Mouse (Mus musculus) bone marrow, adult 2 months (tissue): Measurements from ENCODE around the gene Gm14137. TPM values are rescaled to one million over a fixed set of nuclear protein-coding genes. Genes with fewer than 3 reads are reported as not detected.

ENCODE experiments used
- H3K27ac ChIP-seq: fragments of 200-500 bp; 2 replicates; pipeline ENCODE4 v1.5.1; 2012; ENCODE audit warnings: low read depth, mild to moderate bottlenecking, control low read depth, inconsistent platforms, low read length; ENCODE audit not compliant: control insufficient read depth, poor library complexity, insufficient read depth
- H3K4me1 ChIP-seq: fragments of 200-500 bp; 2 replicates; pipeline ENCODE4 v1.6.1; 2011; ENCODE audit warnings: low read length; ENCODE audit not compliant: control insufficient read depth, insufficient read depth
- H3K4me3 ChIP-seq: fragments of 200-500 bp; replicated peaks from 2 replicates; pipeline ENCODE3; 2011; ENCODE audit warnings: mild to moderate bottlenecking, low read depth, low read length, control low read depth; ENCODE audit not compliant: control insufficient read depth
- CTCF ChIP-seq: fragments of 200-500 bp; IDR thresholded peaks from 2 replicates; pipeline ENCODE4 v1.5.1; 2011; ENCODE audit warnings: low read length, control low read depth; ENCODE audit not compliant: control insufficient read depth, insufficient read depth
- POLR2A ChIP-seq: fragments of 200-500 bp; IDR thresholded peaks from 2 replicates; pipeline ENCODE4 v1.6.1; 2011; ENCODE audit warnings: low read depth, mild to moderate bottlenecking, control low read depth, low read length, borderline replicate concordance; ENCODE audit not compliant: control insufficient read depth
- WGBS: fragments of 180-500 bp; shearing (Covaris S2); methylation state at CpG from one replicate; pipeline ENCODE4 v1.1.7; 2018; 5-methylcytosine and 5-hydroxymethylcytosine counted together
- polyA plus RNA-seq: library from polyadenylated mRNA; stranded (reverse); fragments of >200 nt; gene quantifications from 2 replicates; pipeline ENCODE4 v1.2.4, GENCODE M21; 2011; ENCODE audit warnings: low replicate concordance; ENCODE audit not compliant: missing spikeins, insufficient read depth, insufficient read length

Gene Gm14137
- polyA plus RNA-seq, 1 experiment, result not detected

DNA sequence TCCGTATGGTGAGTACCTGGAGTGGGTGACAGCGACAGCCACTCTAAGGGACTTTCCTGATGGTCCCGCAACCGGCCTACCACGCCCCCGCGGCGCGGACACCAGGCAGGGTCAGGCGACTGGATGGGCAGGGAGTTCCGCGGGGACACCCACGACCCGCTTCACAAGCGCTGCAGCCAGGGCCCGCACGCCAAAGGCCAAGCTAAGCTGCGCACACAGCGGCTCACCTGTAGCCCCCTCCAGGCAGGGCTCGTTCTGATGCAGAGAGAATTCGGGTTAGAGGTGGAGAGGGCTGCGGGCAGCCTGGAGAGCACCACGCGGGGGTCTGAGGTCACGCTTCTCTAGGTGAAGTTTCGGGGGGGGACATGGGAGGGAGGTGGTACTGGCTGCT is 6.4 kb upstream of the Gm14137 start:
- WGBS, result 10% methylated on average over 26 of the region's 26 CpGs
- TF ChIP-seq POLR2A (no peak), CTCF (no peak)
- H3K27ac ChIP-seq, result no peak overlapping the region
- peaks cover 4% of the 10 kb centered on the region; the same call in 1 of the 2 replicates for H3K4me1 ChIP-seq
- H3K4me3 ChIP-seq, result peak overlapping the region; percentile 69

DNA sequence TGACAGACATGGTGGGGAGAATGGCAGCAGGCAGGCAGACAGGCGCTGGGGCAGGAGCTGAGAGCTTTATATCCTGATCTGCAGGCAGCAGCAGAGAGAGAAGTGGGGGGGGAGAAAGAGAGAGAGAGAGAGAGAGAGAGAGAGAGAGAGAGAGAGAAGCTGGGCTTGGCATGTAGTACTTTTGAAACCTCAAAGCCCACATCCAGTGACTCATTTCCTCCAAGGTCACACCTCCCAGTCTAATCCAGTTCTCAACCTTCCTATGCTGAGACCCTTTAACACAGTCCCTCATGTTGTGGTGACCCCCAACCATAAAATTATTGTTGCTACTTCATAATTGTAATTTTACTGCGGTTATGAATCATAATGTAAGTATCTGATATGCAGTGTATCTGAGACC is 4.0 kb upstream of the Gm14137 start:
- WGBS, result 75% methylated on average over 2 of the region's 2 CpGs
- Histone ChIP-seq H3K4me1 (peaks cover 4% of the 10 kb centered on the region; the same call in 1 of the 2 replicates), H3K4me3 (no peak overlapping the region), H3K27ac (no peak overlapping the region)
- TF ChIP-seq CTCF (no peak), POLR2A (no peak)

DNA sequence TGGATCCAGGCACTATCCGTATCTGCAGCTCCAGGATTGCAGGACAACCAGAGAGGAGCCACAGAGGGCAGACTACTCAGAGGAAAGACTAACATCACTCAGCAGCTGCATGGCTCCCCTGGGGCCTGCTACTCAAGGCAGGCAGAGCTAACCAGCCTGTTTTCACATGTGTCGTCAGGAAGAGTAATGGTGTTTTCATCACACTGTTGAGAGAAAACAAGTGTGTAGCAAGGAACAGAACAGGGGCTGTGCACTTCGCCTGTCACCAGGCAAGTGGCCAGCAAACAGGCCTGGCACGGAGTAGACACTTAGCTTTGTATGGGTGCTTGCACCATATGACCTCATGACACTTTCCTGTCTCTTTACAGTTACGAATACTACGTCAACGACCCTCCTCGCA is 2.7 kb upstream of the Gm14137 start:
- Histone ChIP-seq H3K27ac (peak overlapping the region; percentile 23; the same call in 1 of the 2 replicates), H3K4me1 (peaks cover 4% of the 10 kb centered on the region; the same call in 1 of the 2 replicates), H3K4me3 (no peak overlapping the region)
- WGBS, result 80% methylated on average over 8 of the region's 8 CpGs
- TF ChIP-seq POLR2A, result no peak
- TF ChIP-seq CTCF, result no peak

DNA sequence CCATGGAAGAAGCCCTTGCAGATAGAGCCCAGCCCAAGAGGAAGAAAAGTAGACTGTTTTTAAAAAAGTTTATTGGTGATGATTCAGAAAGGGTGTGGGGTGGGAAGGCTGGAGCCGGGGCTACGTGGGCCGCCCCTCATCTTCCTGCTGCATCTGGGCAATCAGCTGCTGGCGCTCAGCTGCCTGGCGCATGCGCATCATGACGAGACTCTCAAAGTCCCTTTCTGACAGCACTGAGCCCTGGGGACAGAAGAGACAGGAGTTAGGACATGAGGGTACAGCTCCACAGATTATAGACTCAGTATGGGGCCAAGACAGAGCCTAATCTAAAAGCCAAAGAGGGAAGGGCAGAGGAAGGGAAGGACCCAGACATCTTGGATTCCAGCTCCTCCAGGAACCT is 1.9 kb upstream of the Gm14137 start:
- WGBS, result 79% methylated on average over 7 of the region's 7 CpGs
- no peak overlapping the region for H3K4me3 ChIP-seq
- no peak overlapping the region for H3K27ac ChIP-seq
- no peak for TF ChIP-seq CTCF
- no peak for TF ChIP-seq POLR2A
- H3K4me1 ChIP-seq, result peaks cover 4% of the 10 kb centered on the region; the same call in 1 of the 2 replicates

DNA sequence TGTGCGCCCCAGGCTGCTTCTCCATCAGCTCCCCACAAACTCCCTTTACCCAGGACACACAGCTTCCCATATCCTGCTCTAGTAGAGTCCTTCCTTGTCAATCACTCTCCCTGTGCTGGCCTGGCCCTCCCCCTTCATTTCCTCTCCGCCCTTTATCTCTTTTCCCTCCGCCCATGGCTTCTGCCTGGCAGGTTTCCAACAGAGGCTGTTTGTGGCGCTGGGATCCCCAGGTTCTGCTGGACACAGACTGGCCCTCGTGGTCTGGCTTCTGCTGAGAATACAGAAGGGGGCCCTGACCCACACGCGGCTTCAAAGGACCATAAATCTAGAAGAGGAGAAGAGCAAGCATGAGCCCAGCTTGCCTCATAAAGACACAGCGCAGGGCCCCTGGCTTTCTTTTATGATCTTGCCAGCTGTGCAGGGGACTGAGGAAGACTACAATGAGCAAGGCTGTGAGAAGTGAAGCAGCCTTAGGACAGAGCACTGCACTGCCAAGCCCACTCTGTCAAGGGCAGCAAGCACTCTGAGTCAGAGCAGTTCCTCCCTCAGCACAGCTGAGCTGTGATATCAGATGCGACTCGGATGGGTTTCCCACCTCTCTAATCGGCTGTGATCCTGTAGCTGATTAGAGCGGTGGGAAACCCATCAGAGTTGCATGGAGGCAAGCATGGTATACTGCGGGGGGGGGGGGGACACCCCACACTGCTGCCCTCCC is 1.3 kb upstream of the Gm14137 start:
- WGBS, result 38% methylated on average over 13 of the region's 13 CpGs
- H3K4me1 ChIP-seq, result peaks cover 4% of the 10 kb centered on the region; the same call in 1 of the 2 replicates
- no peak overlapping the region for H3K4me3 ChIP-seq
- H3K27ac ChIP-seq, result no peak overlapping the region
- no peak for TF ChIP-seq CTCF
- no peak for TF ChIP-seq POLR2A

DNA sequence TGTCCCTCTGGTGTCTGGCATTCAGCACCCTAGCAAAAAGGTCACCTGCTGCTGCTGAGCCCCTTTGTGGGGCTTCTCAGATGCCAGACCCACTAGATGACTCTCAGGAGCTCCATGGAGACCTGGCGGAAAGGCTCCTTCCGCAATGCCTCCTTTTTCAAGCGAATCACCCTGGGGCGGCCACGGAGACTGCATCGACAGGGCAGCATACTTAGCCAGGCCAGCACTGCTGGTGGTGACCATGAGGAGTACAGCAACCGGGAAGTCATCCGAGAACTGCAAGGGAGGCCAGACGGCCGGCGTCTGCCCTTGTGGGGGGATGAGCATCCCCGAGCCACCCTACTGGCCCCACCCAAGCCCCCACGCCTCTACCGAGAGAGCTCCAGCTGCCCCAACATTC is 557 bp downstream of the Gm14137 start:
- TF ChIP-seq CTCF (no peak), POLR2A (no peak)
- no peak overlapping the region; the same call in 1 of the 2 replicates for H3K27ac ChIP-seq
- peaks cover 4% of the 10 kb centered on the region; the same call in 1 of the 2 replicates for H3K4me1 ChIP-seq
- WGBS, result 91% methylated on average over 14 of the region's 14 CpGs
- H3K4me3 ChIP-seq, result no peak overlapping the region

DNA sequence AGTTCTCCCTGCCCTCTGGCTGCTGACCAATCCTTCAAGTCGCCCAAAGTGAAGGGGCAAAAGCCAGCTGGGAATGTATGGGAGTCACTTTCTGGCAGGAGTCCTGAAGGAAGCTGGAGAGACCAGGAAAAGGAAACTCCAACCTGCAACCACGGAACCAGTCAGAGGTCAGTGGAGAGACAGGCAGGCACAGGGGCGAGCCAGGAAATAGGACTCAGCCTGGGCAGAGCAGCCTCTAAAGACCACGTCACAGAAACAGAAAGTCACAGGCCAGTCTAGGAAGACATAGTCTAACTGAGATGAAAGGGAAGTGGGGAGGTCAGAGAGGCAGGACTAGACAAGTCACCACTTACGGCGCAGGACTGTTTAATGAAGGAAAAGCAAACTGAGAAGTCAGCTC is 1.3 kb downstream of the Gm14137 start:
- TF ChIP-seq CTCF (no peak), POLR2A (no peak)
- peaks cover 4% of the 10 kb centered on the region; the same call in 1 of the 2 replicates for H3K4me1 ChIP-seq
- 70% methylated on average over 6 of the region's 6 CpGs for WGBS
- no peak overlapping the region for H3K27ac ChIP-seq
- no peak overlapping the region for H3K4me3 ChIP-seq

DNA sequence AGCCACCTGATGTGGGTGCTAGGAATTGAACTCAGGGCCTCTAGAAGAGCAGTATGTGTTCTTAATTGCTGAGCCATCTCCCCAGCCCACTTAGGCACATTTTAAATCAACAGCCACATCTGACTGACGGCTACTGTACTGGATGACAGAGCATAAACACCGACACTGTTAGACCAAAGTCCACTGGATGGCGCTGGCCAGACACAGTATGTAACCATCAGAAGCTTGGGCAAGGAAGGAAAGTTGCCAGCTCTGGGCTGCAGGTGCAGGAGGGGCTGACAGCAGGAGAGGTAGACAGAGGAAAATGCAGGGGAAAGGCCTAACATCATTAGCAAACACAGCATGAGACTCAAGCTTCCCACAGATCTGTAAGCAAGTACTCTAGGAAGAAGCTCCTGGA is 2.5 kb downstream of the Gm14137 start:
- no peak overlapping the region for H3K4me3 ChIP-seq
- peaks cover 2% of the 10 kb centered on the region; the same call in 1 of the 2 replicates for H3K4me1 ChIP-seq
- no peak overlapping the region for H3K27ac ChIP-seq
- TF ChIP-seq CTCF, result no peak
- no peak for TF ChIP-seq POLR2A
- WGBS, result 79% methylated on average over 3 of the region's 3 CpGs

DNA sequence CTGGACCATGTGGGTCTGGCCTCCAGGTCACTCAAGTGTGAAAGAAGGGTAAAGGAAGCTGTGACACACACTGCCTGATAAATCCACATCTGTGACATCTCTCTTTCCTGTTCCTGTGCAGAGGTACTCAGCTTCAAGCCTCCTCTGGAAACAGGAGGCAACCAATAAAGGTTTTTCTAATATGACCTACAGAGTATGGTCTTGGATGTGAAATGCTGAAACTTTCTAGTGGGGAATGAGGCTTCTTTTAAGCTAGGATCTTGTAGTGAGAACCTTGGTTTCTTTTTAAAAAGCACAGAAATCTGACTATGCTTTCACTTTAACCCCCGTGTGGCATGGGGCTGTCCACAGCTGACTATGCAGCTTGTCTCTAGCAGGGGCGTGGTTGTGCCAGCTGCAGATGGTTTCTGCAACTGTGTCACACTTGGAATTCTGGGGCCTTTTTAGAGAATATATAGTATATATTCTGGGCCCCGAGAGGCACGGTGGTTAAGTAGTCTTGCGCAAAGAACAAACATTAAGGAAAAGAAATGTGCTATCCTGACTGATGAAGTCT is 3.2 kb downstream of the Gm14137 start:
- TF ChIP-seq POLR2A (no peak), CTCF (no peak)
- Histone ChIP-seq H3K4me1 (no peaks in the 10 kb centered on the region), H3K4me3 (no peak overlapping the region), H3K27ac (no peak overlapping the region)
- 67% methylated on average over 5 of the region's 5 CpGs for WGBS
